Mouse (Mus musculus): ENCODE data around the gene Rilpl1.
"Not testable (repeated sequence)": the region's sequence is repeated elsewhere in the genome, so short reads cannot be mapped to it uniquely, and the experiment has no call there.

Rilpl1 gene

GRCm38 (mm10) chr5:124530655-124531582 is at the start of gene Rilpl1:
Gene Rilpl1, minus strand, starts transcription at chr5:124531391.
- in situ Hi-C loops (cut with MboI, MseI) = loop anchor here in 1 of 2 experiments (10.0 kb wide), 1 partner anchor 96 kb away; the partner anchor contains the start of gene Kmt5a

- in situ Hi-C loops (cut with MboI, MseI) = no loop called here
Measured at GRCm38 (mm10) chr5:124578633-124579317, 47.6 kb upstream of the Rilpl1 start, which contains the start of the genes Eif2b1 and Gtf2h3. Gene Eif2b1, minus strand, starts transcription at chr5:124579131. Gene Gtf2h3, plus strand, starts transcription at chr5:124579140.

GRCm38 (mm10) chr5:124575467-124575866 is 44.3 kb upstream of the Rilpl1 start:
- in situ Hi-C loops (cut with MboI, MseI) = no loop called here

- in situ Hi-C loops (cut with MboI, MseI) = no loop called here
Measured at GRCm38 (mm10) chr5:124571068-124571467, 39.9 kb upstream of the Rilpl1 start.

GRCm38 (mm10) chr5:124555145-124555544 is 24.0 kb upstream of the Rilpl1 start:
- in situ Hi-C loops (cut with MboI, MseI) = no loop called here

- in situ Hi-C loops (cut with MboI, MseI) = no loop called here
Measured at GRCm38 (mm10) chr5:124553607-124554006, 22.4 kb upstream of the Rilpl1 start.

- in situ Hi-C loops (cut with MboI, MseI) = no loop called here
Measured at GRCm38 (mm10) chr5:124552558-124553307, 21.5 kb upstream of the Rilpl1 start, which contains the start of gene Ddx55. Gene Ddx55, plus strand, starts transcription at chr5:124552864.

- in situ Hi-C loops (cut with MboI, MseI) = no loop called here
Measured at GRCm38 (mm10) chr5:124552094-124552472, 20.9 kb upstream of the Rilpl1 start.

- in situ Hi-C loops (cut with MboI, MseI) = not testable (repeated sequence)
Measured at GRCm38 (mm10) chr5:124551349-124552093, 20.3 kb upstream of the Rilpl1 start.

GRCm38 (mm10) chr5:124550737-124551136 is 19.5 kb upstream of the Rilpl1 start:
- in situ Hi-C loops (cut with MboI, MseI) = not testable (repeated sequence)

- in situ Hi-C loops (cut with MboI, MseI) = loop anchor here in 1 of 2 experiments (5.0 to 10.0 kb wide), 2 partner anchors 114 to 187 kb away; partner anchors contain the start of gene Sbno1
Measured at GRCm38 (mm10) chr5:124541602-124541973, 10.4 kb upstream of the Rilpl1 start.

GRCm38 (mm10) chr5:124540905-124541601 is 9.9 kb upstream of the Rilpl1 start:
- in situ Hi-C loops (cut with MboI, MseI) = loop anchor here in 1 of 2 experiments (5.0 to 10.0 kb wide), 2 partner anchors 114 to 186 kb away; partner anchors contain the start of gene Sbno1

GRCm38 (mm10) chr5:124540383-124540786 is 9.2 kb upstream of the Rilpl1 start, which contains the start of gene Tmed2:
Gene Tmed2, plus strand, starts transcription at chr5:124540695.
- in situ Hi-C loops (cut with MboI, MseI) = loop anchor here in 1 of 2 experiments (5.0 to 10.0 kb wide), 2 partner anchors 113 to 186 kb away; partner anchors contain the start of gene Sbno1

GRCm38 (mm10) chr5:124539905-124540304 is 8.7 kb upstream of the Rilpl1 start:
- in situ Hi-C loops (cut with MboI, MseI) = loop anchor here (5.0 to 10.0 kb wide), 4 partner anchors 43 to 185 kb away; partner anchors contain the start of genes Kmt5a (in 1 of the 2) and Sbno1 (in 1 of the 2)

- in situ Hi-C loops (cut with MboI, MseI) = loop anchor here in 1 of 2 experiments (5.0 to 10.0 kb wide), 2 partner anchors 42 to 104 kb away; partner anchors contain the start of gene Kmt5a
Measured at GRCm38 (mm10) chr5:124538813-124539792, 7.9 kb upstream of the Rilpl1 start.

GRCm38 (mm10) chr5:124536776-124537175 is 5.6 kb upstream of the Rilpl1 start:
- in situ Hi-C loops (cut with MboI, MseI) = loop anchor here in 1 of 2 experiments (5.0 to 10.0 kb wide), 2 partner anchors 39 to 102 kb away; partner anchors contain the start of gene Kmt5a

GRCm38 (mm10) chr5:124535016-124535415 is 3.8 kb upstream of the Rilpl1 start:
- in situ Hi-C loops (cut with MboI, MseI) = loop anchor here in 1 of 2 experiments (5.0 to 10.0 kb wide), 2 partner anchors 38 to 100 kb away; partner anchors contain the start of gene Kmt5a

GRCm38 (mm10) chr5:124532451-124532850 is 1.3 kb upstream of the Rilpl1 start:
- in situ Hi-C loops (cut with MboI, MseI) = loop anchor here in 1 of 2 experiments (10.0 kb wide), 1 partner anchor 98 kb away; the partner anchor contains the start of gene Kmt5a
